Mouse (Mus musculus) heart, embryonic 12.5 days (tissue): ENCODE measurements around the gene Dctn1. TPM values are rescaled to one million over a fixed set of nuclear protein-coding genes. Genes with fewer than 3 reads are reported as not detected.
"Not testable (repeated sequence)": the region's sequence is repeated elsewhere in the genome, so short reads cannot be mapped to it uniquely, and the experiment has no call there.

Source experiments
- ATAC-seq: fragments of 200-750 bp; cut with Nextera tagmentation; 2 replicates; pipeline ENCODE4 v1.8.0; 2017; ENCODE audit warnings: moderate TSS enrichment, moderate library complexity; ENCODE audit not compliant: insufficient number of reproducible peaks, low FRiP score
- H3K27ac ChIP-seq: fragments of 300-500 bp; sonication (generic); 2 replicates; pipeline ENCODE4 v1.5.1; 2016; ENCODE audit warnings: mild to moderate bottlenecking, moderate library complexity; ENCODE audit not compliant: poor library complexity, severe bottlenecking
- H3K27me3 ChIP-seq: fragments of 300-500 bp; sonication (generic); replicated peaks from 2 replicates; pipeline ENCODE4 v1.6.1; 2016; ENCODE audit warnings: mild to moderate bottlenecking, moderate library complexity
- H3K36me3 ChIP-seq: fragments of 300-500 bp; sonication (generic); 2 replicates; pipeline ENCODE4 v1.6.1; 2016; ENCODE audit warnings: mild to moderate bottlenecking, moderate library complexity
- H3K4me1 ChIP-seq: fragments of 300-500 bp; sonication (generic); replicated peaks from 2 replicates; pipeline ENCODE4 v1.6.1; 2016; ENCODE audit warnings: mild to moderate bottlenecking
- H3K4me2 ChIP-seq: fragments of 300-500 bp; sonication (generic); 2 replicates; pipeline ENCODE4 v1.6.1; 2016; ENCODE audit warnings: mild to moderate bottlenecking, moderate library complexity
- H3K4me3 ChIP-seq: fragments of 300-500 bp; sonication (generic); 2 replicates; pipeline ENCODE4 v1.5.1; 2016; ENCODE audit warnings: mild to moderate bottlenecking
- H3K9ac ChIP-seq: fragments of 300-500 bp; sonication (generic); 2 replicates; pipeline ENCODE4 v1.6.1; 2016; ENCODE audit warnings: mild to moderate bottlenecking, moderate library complexity
- H3K9me3 ChIP-seq: fragments of 300-500 bp; sonication (generic); replicated peaks from 2 replicates; pipeline ENCODE4 v1.6.1; 2016; ENCODE audit warnings: mild to moderate bottlenecking, moderate library complexity
- WGBS: fragments of 180-500 bp; shearing (Covaris S2); methylation state at CpG from one replicate; pipeline ENCODE4 v1.1.7; 2016; 5-methylcytosine and 5-hydroxymethylcytosine counted together
- polyA plus RNA-seq: library from polyadenylated mRNA; unstranded; fragments of >200 nt; fragmentation: Nextera tagmentation; extraction: Ambion mirVana; gene quantifications from 2 replicates; pipeline ENCODE4 v1.2.1, GENCODE M21; 2016

Gene Dctn1
- polyA plus RNA-seq, 1 experiment from 2014 or later, result 86.9 TPM

DNA sequence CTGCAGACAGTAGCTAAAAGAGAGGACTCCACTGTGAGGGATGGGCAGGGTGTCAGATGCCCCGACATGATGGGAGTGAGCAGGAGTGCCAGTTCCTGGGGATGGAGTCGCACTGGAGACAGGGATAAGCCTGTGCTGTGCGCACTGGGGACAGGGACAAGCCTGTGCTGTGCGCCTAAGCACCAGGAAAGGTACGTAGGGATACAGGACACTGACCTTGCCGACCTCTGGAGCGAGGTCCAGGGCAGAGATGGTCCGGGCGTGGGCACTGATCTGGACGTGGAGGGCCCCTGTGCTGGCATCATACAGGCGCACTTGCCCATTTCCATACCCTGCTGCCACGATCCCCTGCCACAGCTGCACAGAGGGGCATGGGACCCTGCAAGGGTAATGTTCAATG is 12.7 kb upstream of the Dctn1 start:
- Histone ChIP-seq H3K9me3 (no peaks in the 10 kb centered on the region), H3K27ac (no peak overlapping the region), H3K4me3 (no peak overlapping the region), H3K36me3 (peaks cover 46% of the 10 kb centered on the region), H3K27me3 (0 out of 2 replicates have a peak, but pooled peaks cover 13% of the 10 kb centered on the region), H3K4me2 (no peak overlapping the region), H3K9ac (no peak overlapping the region), H3K4me1 (peaks cover 25% of the 10 kb centered on the region)
- ATAC-seq, result no peak
- WGBS, result 82% methylated on average over 12 of the region's 12 CpGs

DNA sequence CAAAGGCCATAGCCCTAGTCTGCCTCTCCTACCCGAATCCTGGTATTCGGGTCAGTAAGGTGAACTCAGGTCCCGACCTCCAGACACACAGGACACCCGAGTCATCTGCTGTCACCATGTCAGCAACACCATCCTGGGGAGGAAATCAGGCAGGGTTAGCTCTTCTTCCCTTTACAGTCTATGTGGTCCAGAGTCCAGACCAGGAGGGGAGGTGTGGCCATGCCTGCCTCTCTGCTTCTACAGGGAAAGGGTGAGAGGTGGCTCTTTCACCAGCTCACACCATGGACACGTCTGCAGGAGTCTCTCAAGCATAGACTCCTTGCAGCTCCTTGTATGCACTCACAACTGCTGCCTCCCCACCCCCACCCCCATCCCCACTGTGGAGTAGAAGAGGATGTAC is 12.2 kb upstream of the Dctn1 start:
- WGBS, result 55% methylated on average over 5 of the region's 5 CpGs
- no peak overlapping the region for H3K9ac ChIP-seq
- H3K36me3 ChIP-seq, result peaks cover 41% of the 10 kb centered on the region
- no peak overlapping the region for H3K27ac ChIP-seq
- H3K9me3 ChIP-seq, result no peaks in the 10 kb centered on the region
- H3K4me1 ChIP-seq, result peaks cover 25% of the 10 kb centered on the region
- H3K27me3 ChIP-seq, result 0 out of 2 replicates have a peak, but pooled peaks cover 13% of the 10 kb centered on the region
- no peak for ATAC-seq
- no peak overlapping the region for H3K4me2 ChIP-seq
- no peak overlapping the region for H3K4me3 ChIP-seq

DNA sequence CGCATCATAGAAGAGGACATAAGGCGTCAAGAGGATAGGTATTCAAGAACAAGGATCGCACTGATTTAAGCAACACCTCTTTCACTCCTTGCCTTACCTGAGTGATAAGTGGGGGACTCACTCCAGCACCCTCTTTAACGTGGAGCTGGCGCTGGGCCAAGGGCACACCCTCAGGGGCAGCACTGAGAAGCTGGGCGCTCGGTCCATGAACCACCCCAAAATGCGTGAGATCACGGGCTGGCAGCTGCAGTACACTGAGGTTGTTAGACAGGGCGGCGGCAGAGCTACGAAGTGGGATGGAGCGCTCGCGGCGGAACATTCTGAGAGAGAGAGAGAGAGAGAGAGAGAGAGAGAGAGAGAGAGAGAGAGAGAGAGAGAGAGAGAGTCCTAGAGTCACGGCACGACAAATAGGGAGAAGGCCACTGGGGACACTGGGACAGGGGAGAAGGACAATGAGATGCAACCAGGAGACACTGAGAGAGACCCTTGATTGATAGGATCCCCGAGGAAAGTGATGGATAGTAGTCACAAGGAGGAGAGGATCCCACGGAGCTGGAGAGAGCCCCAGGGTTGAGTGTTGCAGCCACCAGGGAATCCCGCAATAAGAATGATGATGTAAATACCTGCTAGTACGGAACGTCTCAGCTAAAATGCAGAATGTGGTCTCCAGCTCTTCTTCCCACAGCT is 10.0 kb upstream of the Dctn1 start:
- peak overlapping the region; percentile 88 for H3K4me2 ChIP-seq

DNA sequence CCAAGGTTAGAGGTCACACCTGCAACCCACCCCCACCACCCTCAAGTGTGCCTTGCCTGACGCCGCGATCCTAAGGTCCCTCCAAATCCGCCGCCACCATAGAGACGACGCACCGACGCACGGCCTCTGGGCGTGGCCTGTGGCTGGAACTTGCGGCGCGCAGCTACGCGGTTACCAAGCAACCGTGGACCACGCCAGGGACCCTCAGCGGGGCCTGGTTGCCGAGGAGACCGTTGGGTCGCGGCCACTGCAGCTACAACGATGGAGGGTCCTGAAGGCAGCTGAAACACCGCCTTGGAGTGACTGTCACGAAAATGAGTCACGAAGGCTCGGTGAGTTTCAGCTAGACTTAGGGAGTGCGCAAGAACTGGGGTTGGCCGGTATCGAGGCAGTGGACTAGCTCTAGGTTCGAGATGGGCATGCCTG is 9.4 kb upstream of the Dctn1 start, which contains the start of the genes Wdr54 and 1700003E16Rik:
Gene Wdr54 (minus strand): TSS at position 139 of the 426 bp plus-strand sequence.
Gene 1700003E16Rik (plus strand): TSS at position 146 of the 426 bp plus-strand sequence.
- Histone ChIP-seq H3K36me3 (peaks cover 18% of the 10 kb centered on the region), H3K4me3 (peak within 1 kb of the TSS; percentile 60), H3K4me2 (peak within 1 kb of the TSS; percentile 88), H3K27ac (no peak within 1 kb of the TSS), H3K9me3 (no peaks in the 10 kb centered on the region), H3K9ac (peak within 1 kb of the TSS; percentile 71), H3K4me1 (peaks cover 16% of the 10 kb centered on the region), H3K27me3 (peaks cover 29% of the 10 kb centered on the region)
- peak; percentile 78 for ATAC-seq
- 2% methylated on average over 32 of the region's 32 CpGs for WGBS

More for the DNA sequence above, 10.0 kb upstream of the Dctn1 start:
- no peak for ATAC-seq
- Histone ChIP-seq H3K27ac (no peak overlapping the region), H3K4me1 (peaks cover 22% of the 10 kb centered on the region), H3K27me3 (peaks cover 23% of the 10 kb centered on the region), H3K9me3 (no peaks in the 10 kb centered on the region), H3K36me3 (peaks cover 19% of the 10 kb centered on the region), H3K4me3 (peak overlapping the region; percentile 60), H3K9ac (peak overlapping the region; percentile 71)
- WGBS, result 9% methylated on average over 23 of the region's 23 CpGs

DNA sequence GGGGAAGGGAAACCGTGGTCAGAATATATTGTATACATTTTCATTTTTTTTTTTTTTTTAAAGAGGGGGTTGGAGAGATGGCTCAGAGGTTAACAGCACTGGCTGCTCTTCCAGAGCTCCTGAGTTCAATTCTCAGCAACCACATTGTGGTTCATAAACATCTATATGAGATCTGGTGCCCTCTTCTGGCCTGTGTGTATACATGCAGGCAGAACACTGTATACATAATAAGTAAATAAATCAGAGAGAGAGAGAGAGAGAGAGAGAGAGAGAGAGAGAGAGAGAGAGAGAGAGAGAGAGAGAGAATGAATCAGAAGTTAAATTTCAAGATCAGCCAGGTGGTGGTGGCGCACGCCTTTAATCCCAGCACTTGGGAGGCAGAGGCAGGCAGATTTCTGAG is 6.3 kb upstream of the Dctn1 start:
- Histone ChIP-seq H3K4me1 (peaks cover 22% of the 10 kb centered on the region), H3K27me3 (peaks cover 41% of the 10 kb centered on the region)
- not testable (repeated sequence) for H3K4me2 ChIP-seq, H3K9ac ChIP-seq, H3K9me3 ChIP-seq, ATAC-seq, H3K4me3 ChIP-seq, H3K36me3 ChIP-seq, H3K27ac ChIP-seq
- 32% methylated on average over 3 of the region's 3 CpGs for WGBS

DNA sequence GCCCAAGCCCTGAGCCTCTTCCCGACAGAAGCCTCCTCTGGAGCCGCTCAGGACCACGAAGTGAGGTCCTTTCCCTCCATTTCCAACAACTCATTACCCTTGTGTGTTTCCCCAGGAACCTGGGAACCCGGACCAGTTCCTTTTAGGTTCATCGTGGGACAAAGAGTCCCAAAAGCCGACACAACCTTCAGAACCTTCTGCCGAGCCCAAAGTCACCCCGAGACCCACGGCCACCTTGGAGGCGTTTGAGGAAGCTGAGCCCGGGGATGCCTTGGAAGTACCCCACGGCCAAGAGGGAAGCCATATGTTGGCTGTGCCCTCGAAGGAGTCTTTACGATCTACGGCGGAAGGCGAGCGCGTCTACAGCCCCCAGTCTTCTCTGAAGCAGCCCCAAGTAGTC is 4.3 kb upstream of the Dctn1 start:
- Histone ChIP-seq H3K9ac (peak overlapping the region; percentile 39), H3K27me3 (peaks cover 30% of the 10 kb centered on the region), H3K4me2 (peak overlapping the region; percentile 73), H3K36me3 (no peaks in the 10 kb centered on the region), H3K9me3 (no peaks in the 10 kb centered on the region), H3K4me3 (peak overlapping the region; percentile 39), H3K27ac (no peak overlapping the region), H3K4me1 (peaks cover 18% of the 10 kb centered on the region)
- no peak for ATAC-seq
- 8% methylated on average over 19 of the region's 19 CpGs for WGBS

DNA sequence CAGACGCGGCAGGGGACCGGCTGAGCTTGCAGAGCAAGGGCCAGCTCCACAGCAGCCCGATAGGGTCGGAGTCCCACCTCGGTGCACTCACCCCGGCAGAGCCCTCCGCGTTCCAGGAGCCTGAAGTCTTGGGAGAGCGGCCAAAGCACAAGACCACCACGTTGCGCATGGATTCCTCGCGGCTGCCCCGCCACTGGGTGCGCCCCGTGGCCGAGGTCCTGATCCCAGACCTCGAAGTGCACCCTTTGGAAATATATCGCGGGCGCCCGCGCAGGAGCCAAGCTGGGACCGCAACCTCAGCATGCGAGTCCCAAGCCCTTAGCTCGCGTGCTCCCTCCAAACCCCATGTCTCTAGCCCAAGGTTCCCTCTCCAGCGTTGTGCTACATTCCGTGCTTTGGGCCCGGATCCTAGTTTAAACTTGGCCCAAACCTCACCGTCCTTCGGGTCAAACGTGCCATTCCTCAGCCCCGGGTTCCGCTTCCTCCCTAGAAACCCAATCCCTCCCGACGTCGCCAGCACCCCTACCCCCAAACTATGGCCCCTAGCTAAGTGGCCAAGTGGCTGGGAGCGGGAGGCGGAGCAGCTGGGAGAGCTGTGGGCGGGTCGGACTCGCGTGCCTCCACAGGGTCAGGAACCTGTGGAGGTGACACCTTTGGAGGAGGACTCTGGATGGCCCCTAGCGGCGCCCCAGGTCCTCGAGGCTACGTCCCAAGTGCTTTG is 3.6 kb upstream of the Dctn1 start:
- Histone ChIP-seq H3K9me3 (no peaks in the 10 kb centered on the region), H3K4me1 (peaks cover 22% of the 10 kb centered on the region), H3K4me2 (peak overlapping the region; percentile 73), H3K27ac (no peak overlapping the region), H3K9ac (peak overlapping the region; percentile 39), H3K36me3 (no peaks in the 10 kb centered on the region), H3K4me3 (peak overlapping the region; percentile 39), H3K27me3 (peaks cover 30% of the 10 kb centered on the region)
- no peak for ATAC-seq
- WGBS, result under 1% methylated on average over 49 of the region's 49 CpGs

DNA sequence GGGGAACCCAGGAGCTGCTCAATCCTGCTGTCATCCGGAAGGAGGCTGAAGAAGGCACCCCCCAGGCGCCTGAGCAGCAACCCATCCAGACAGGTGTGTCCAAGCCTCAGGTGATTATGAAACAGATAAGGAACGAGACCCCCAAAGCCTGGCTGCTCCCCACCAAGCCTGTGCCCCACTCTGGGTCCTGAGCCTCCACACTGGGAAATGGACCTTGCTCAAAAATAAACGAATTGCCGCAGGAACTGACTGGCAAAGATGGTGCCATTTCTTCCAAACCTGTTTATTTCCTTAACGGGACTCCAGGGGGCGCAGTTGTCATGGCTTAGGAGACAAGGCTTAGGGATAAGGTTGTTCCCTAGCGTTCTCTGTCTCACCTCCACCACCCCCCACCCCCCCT is 3.0 kb upstream of the Dctn1 start:
- H3K27ac ChIP-seq, result no peak overlapping the region
- H3K9ac ChIP-seq, result 0 out of 2 replicates have a peak overlapping the region, but pooled peaks have one; percentile 39
- no peak for ATAC-seq
- WGBS, result 1% methylated on average over 8 of the region's 8 CpGs
- peaks cover 28% of the 10 kb centered on the region for H3K4me1 ChIP-seq
- H3K9me3 ChIP-seq, result no peaks in the 10 kb centered on the region
- peaks cover 30% of the 10 kb centered on the region for H3K27me3 ChIP-seq
- no peaks in the 10 kb centered on the region for H3K36me3 ChIP-seq
- H3K4me2 ChIP-seq, result peak overlapping the region; percentile 73
- peak overlapping the region; percentile 39 for H3K4me3 ChIP-seq

DNA sequence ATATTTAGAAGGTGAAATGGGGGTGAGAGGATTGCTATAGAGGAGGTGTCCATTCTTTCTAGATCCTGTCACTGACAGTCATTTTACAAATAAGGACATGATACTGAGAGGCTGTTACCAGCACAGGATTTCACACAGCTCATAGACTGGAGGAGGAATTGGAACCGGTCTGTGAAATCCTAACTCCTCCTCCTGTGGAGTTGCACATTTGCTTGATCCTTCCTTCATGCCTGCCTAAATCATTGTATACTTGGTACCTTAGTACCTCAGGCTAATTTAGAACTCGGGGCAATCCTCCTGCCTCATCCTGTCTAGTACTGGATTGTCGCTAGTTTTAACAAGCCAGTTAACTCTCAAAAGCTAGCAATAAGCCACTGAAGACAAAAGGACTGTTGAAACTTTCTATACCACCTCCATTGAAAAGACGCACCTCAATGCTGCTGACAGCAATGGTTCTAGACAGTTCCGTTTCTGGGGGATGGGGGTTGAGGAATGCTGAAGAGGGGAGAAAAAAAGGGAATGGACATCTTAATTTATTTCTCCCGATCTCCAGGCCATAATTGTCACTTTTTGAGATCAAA is 604 bp upstream of the Dctn1 start:
- 8% methylated on average over 6 of the region's 6 CpGs for WGBS
- Histone ChIP-seq H3K27ac (peak overlapping the region; percentile 75; the same call in 1 of the 2 replicates), H3K9me3 (no peaks in the 10 kb centered on the region), H3K27me3 (peaks cover 26% of the 10 kb centered on the region), H3K4me1 (peaks cover 36% of the 10 kb centered on the region), H3K36me3 (no peaks in the 10 kb centered on the region), H3K9ac (peak overlapping the region; percentile 90), H3K4me3 (peak overlapping the region; percentile 80), H3K4me2 (peak overlapping the region; percentile 90)
- ATAC-seq, result peak; percentile 33; the same call in 1 of the 2 replicates

DNA sequence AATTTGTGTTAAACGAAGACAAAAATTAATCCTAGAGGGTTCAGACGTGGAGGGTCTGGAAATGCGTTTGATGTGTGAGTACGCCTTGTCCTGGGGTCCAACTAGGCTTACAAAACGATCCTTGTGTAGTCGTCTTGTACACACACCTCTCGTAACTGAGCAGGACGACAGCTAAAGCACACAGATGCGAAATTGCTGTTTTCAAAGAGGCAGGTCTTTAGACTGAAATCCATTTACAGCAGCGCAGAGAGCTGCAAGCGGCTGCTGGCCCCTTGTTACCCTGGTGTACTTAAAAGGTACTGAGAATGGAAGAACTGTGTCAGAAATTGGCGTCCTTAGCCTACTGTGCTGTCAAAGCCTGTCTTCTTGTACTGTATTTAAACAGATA is 517 bp downstream of the Dctn1 start:
- peak; percentile 12; the same call in 1 of the 2 replicates for ATAC-seq
- WGBS, result 0% methylated on average over 12 of the region's 12 CpGs
- Histone ChIP-seq H3K4me2 (peak overlapping the region; percentile 90), H3K9me3 (no peaks in the 10 kb centered on the region), H3K4me1 (peaks cover 36% of the 10 kb centered on the region), H3K36me3 (no peaks in the 10 kb centered on the region), H3K27ac (no peak overlapping the region; the same call in 1 of the 2 replicates), H3K27me3 (peaks cover 15% of the 10 kb centered on the region), H3K9ac (peak overlapping the region; percentile 90), H3K4me3 (peak overlapping the region; percentile 80)

DNA sequence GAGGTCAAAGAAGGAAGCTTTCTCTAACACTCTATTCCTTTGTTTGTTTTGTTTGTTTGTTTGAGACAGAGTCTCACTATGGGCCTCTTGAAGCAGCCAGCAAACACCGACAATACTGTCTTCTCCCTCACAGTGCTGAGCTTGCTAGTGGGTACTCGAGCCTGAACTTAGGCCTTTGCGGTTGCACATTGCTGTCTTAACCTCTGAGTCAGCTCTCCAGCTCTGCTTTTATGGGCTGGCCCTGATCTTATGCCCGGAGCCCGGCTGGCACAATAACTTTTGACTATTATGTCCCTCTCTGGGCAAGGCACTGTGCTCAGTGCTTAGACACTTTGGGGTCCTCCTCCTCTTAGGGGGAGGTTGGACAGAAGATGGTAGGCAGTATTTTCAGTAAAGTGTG is 4.2 kb downstream of the Dctn1 start:
- H3K27me3 ChIP-seq, result no peaks in the 10 kb centered on the region
- WGBS, result 78% methylated on average over 5 of the region's 5 CpGs
- ATAC-seq, result no peak
- H3K9me3 ChIP-seq, result no peaks in the 10 kb centered on the region
- no peak overlapping the region for H3K4me3 ChIP-seq
- H3K36me3 ChIP-seq, result no peaks in the 10 kb centered on the region
- no peak overlapping the region for H3K9ac ChIP-seq
- H3K4me1 ChIP-seq, result peaks cover 30% of the 10 kb centered on the region
- no peak overlapping the region for H3K4me2 ChIP-seq
- no peak overlapping the region for H3K27ac ChIP-seq
